Mouse (Mus musculus) cerebellum, postnatal 36 days (tissue): ENCODE results near the gene Cd59b.

Experiments
- DNase-seq, 2 experiments: peaks; one replicate each; pipeline ENCODE4 v3.0.0; 2021 to 2022; ENCODE audit warnings: mixed read lengths in 2 of 2

The Cd59b gene

DNA sequence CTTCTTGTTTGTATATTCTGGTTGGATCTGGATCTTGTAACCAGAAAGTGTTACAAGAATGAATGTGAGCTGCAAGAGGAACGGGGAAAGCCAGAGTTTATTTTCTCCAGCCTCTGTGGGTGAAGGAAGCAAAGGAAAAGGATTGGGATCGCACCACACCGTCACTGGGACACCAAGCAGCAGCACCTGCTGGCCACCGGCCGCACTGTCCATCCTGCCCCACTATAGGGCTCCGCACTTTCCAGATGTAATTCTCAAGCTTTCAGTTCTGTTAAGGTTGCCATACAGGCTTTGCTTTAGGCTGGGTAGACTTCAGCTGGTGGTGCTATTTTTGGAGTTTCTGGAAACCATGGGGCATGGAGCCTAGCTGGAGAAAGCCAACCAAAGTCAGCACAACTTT is 50.7 kb downstream of the Cd59b start:
- no peak for DNase-seq

GRCm38 (mm10) chr2:104121681-104122504 is 52.2 kb downstream of the Cd59b start:
- DNase-seq = no peak

DNA sequence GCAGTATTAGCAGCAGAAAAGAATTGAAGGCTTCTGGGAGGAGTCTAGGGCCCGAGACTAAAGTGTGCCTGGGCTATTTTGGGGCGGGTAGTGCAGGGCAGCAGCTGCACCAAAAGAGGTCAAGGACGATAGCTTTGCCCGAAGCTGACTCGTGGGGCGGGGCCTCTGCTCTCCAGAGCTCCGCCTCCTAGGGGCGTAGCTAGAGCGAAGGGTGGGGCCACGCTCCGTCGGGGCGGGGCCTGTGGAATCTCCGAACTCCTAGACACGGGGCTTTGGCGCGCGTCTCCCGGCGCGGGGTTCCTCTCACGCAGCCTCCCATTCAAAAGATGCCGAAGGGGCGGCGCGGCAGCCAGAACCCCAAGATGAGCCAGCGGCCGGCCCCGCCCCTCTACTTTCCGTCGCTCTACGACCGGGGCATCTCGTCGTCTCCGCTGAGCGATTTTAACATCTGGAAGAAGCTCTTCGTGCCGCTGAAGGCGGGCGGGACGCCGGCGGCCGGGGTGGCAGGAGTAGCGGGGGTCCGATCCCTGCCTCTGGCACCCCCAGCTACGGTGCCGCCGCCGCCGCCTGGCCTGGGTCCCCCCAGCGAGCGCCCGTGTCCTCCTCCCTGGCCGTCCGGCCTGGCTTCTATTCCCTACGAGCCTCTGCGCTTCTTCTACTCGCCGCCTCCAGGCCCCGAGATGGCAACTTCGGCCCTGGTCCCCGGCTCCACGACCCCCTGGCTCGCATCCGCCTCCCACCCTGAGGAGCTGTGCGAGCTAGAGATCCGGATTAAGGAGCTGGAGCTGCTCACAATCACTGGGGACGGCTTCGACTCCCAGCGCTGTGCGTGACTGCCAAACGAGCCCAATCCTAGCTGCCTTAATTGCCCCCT is 53.1 kb downstream of the Cd59b start, which contains the start of gene A930018P22Rik:
TSS of gene A930018P22Rik (plus strand) at position 265 of the 874 bp plus-strand sequence.
- DNase-seq = peak; percentile 79 to 86

GRCm38 (mm10) chr2:104123540-104123939 is 53.9 kb downstream of the Cd59b start:
- no peak for DNase-seq

- no peak for DNase-seq
Measured at GRCm38 (mm10) chr2:104124071-104124470, 54.4 kb downstream of the Cd59b start.

- DNase-seq = no peak
Measured at GRCm38 (mm10) chr2:104128803-104129531, 59.3 kb downstream of the Cd59b start.

DNA sequence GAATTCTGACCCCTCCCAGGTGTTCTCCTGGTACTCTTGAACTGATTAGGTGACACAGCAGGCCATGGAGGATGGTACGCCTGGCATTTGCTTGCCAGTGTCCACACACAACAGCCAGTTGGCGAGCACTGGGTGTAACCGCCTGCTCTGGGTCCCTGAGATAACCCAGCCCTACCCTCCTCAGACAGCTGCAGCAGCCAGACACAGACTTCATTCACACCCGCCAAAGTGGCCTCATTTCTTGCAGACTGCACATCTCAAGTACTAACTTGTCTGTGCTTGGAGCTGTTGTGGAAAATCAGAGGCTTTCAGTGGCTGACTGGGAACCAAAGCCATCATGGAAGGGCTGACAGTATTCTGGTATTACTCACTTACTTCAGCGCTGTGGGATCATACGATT is 60.5 kb downstream of the Cd59b start:
- no peak for DNase-seq

- DNase-seq = no peak
Measured at GRCm38 (mm10) chr2:104130969-104131368, 61.3 kb downstream of the Cd59b start.

- no peak for DNase-seq
Measured at GRCm38 (mm10) chr2:104132266-104132859, 62.7 kb downstream of the Cd59b start.

DNA sequence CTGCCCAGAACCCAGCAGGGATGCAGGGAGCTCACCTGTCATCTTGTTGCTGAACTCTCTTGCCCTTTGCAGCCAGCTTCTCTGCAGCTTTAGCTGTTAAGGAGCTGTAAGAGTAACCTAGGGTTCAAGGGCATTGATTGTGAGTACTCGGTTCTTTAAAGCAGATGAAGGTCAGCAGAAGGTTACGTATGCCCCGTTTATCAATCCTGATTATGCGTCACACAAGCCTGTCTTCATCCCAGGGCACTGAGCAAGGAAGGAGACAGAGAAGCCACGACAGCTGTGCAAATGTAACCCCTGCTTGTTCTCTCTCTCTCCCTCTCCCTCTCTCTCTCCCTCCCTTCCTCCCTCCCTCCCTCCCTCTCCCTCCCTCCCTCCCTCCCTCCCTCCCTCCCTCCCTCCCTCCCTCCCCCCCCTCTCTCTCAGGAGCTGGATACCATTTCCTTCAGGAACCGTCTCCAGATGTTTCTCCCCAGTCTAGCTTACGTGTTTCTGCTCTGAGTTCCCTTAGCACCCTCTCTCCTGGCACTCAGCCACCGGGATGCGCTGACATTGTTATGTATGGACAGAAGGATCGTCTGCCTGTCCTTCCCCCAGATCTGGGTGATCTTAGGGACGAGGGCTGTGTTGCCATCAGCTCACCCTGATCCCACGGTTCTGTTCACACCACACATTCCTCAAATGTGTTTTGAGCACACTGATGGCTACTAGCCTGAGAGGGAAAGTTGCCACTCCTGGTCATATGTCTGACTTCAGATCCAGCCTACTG is 63.6 kb downstream of the Cd59b start:
- DNase-seq = no peak

- peak; percentile 67 to 85 for DNase-seq
Measured at GRCm38 (mm10) chr2:104134150-104135056, 64.8 kb downstream of the Cd59b start.

DNA sequence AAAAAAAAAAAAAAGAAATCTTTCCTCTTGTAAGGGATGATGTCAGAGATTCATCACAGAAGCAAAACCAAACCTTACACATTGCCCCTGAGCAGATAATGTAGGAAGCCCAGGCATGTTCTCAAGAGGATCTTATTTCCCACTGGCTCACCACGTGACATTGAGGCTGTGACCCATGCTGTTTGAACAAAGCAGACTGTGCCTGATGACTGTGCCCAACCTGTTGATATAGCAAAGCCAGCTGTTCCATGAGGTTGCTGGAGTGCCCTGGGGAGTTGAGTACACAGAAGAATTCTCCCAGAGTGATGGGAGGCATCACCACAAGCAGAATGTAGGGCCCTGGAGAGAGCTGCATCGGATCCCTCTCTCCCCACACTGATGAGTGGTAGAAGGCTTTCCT is 66.3 kb downstream of the Cd59b start:
- no peak for DNase-seq
